Mouse (Mus musculus): Measurements from ENCODE around the gene Tmem150a.

DNA sequence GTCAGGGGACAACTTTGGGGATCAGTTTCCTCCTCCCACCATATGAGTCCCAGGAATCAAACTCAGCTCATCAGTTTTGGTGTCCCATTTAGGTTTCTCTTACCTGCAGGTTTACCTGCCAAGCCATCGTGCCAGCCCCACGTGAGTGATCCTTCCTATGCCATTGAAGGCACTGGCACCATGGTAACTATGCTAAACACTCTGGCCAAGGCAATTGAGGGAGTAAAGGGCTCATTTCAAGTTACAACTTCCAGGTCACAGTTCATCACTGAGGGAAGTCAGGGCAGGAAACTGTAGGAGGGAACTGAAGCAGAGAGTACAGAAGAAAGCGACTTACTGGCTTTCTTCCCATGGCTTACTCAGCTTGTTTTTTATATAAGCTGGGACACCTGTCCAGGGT is 11.1 kb downstream of the Tmem150a start:
- TF ChIP-seq CTCF (conservative IDR thresholded peaks at IDR 0.05; ENCODE audit: low read length): no peak
- no peak for TF ChIP-seq POU5F1 (IDR thresholded peaks at IDR 0.05; ENCODE audit: borderline replicate concordance, low read length)
- TF ChIP-seq NANOG (IDR thresholded peaks at IDR 0.05; ENCODE audit: borderline replicate concordance, low read length): no peak

All from E14TG2a.4 (cell line).